In the genomic region with DNA sequence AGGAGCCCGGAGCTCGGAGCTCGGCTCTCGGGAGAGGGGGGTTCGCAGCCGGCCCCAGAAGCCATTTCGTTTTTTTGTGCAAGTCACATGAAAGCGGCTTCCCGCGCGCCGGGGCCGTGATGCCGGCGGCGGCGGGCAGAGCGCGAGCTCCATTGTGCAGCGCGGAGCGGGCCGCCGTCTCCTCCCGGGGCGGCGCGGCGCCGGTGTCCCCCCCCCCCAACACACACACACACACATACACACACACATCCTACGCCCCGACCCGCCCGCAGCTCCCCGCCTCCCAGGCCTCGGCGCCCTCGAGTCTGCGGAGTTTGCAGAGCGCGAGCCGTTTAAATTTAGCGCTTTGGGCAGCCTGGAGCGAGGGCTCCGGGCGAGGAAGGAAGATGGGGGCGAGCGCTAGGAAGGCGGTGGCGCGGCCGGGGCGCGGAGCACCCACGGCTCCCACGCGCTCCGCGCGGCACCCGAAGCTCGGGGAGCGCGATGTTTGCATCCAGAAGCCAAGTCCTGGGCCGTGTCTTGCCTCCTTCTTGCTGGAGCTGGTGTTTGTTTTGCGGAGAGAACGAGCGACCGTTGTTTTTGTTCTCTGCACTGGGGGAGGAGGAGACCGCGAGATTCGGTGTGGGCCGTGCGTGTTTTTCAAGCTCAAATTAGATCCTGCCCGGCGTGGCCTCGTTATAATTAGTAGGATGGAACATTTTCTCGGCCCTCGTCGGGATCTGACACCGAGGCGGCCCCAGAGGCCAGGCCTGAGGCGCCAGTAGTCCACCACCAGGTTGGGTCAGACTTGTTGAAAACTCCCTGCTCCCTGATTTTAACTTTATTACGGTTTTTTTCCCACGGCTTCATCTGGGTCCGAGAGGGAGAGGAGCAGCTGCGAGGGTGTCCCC, we compare ENCODE assay signal across 8 mouse cellular contexts. TPM values are rescaled to one million over a fixed set of nuclear protein-coding genes. Genes with fewer than 3 reads are reported as not detected.
DNase-seq lines count a peak whose midpoint lies in the region; ATAC-seq lines count a peak whose summit lies in the region.

No protein-coding gene starts in this region.

- H3K27me3 ChIP-seq in hindbrain, embryonic 16.5 days (replicated peaks; ENCODE audit: control insufficient read depth, insufficient read depth, low read length) = no peaks in the 10 kb centered on the region

- ATAC-seq in hindbrain, embryonic 16.5 days = peak; percentile 38
- ATAC-seq in megakaryocyte progenitor cell, adult 5-6 weeks (replicated peaks; ENCODE audit: poor library complexity) = peak; percentile 21; the same call in 1 of the 2 replicates
- no peak; the same call in 1 of the 2 replicates for ATAC-seq in megakaryocyte-erythroid progenitor cell, adult 5-6 weeks (replicated peaks; ENCODE audit: low FRiP score, low TSS enrichment, poor library complexity, severe bottlenecking)

- H3K4me3 ChIP-seq in hindbrain, embryonic 16.5 days (ENCODE audit: low read length) = peak overlapping the region; percentile 94

- peak overlapping the region; percentile 87 for H3K4me2 ChIP-seq in hindbrain, embryonic 16.5 days (ENCODE audit: low read length)

- H3K4me1 ChIP-seq in hindbrain, embryonic 16.5 days (ENCODE audit: control insufficient read depth, insufficient read depth, low read depth, low read length) = peaks cover 22% of the 10 kb centered on the region

- DNase-seq in Muller cell, postnatal 12 days (ENCODE audit: inconsistent ontology term) = peak; percentile 72
- peak; percentile 47 for DNase-seq in cerebellum, adult 8-10 months
- DNase-seq in frontal cortex, postnatal 36 days (ENCODE audit: low spot score in 2 of 2) = peak; percentile 54 to 64
- peak; percentile 66 to 68 for DNase-seq in left cerebral cortex, postnatal 25 days (ENCODE audit: low spot score in 2 of 2)
- peak; percentile 64 for DNase-seq in right cerebral cortex, postnatal 4 days

- no peaks in the 10 kb centered on the region for H3K36me3 ChIP-seq in hindbrain, embryonic 16.5 days (ENCODE audit: control insufficient read depth, insufficient read depth, low read length)

- intact Hi-C loops in left cerebral cortex, postnatal 25 days (cut with DNase I) = loop anchor here (1.0 kb wide), 2 partner anchors 19 to 88 kb away; no protein-coding TSS in a partner anchor

- 0% methylated on average over 50 of the region's 87 CpGs for WGBS in hindbrain, embryonic 16.5 days

- no peaks in the 10 kb centered on the region for H3K9me3 ChIP-seq in hindbrain, embryonic 16.5 days (ENCODE audit: control insufficient read depth, low read length)

- H3K9ac ChIP-seq in hindbrain, embryonic 16.5 days (ENCODE audit: low read depth, low read length) = peak overlapping the region; percentile 90

- H3K27ac ChIP-seq in hindbrain, embryonic 16.5 days (ENCODE audit: low read depth, low read length) = peak overlapping the region; percentile 99

RNA-seq across cellular contexts. Expression of gene Bcl7a, which starts 1.6 kb away (rescaled TPM):
- 31.1 and 36.7 TPM in 2 replicates for polyA plus RNA-seq in hindbrain, embryonic 16.5 days (2015; fragmentation: Nextera tagmentation; extraction: Ambion mirVana)
- total RNA-seq in left cerebral cortex, postnatal 25 days (2021) = 10 to 100 TPM; 67.8 to 70.0 TPM
- 16.3 and 20.0 TPM in 2 replicates for total RNA-seq in megakaryocyte progenitor cell, adult 5-6 weeks (2015)
- total RNA-seq in megakaryocyte progenitor cell, adult 5-6 weeks (2017) = 14.7 and 17.5 TPM in 2 replicates
- total RNA-seq in megakaryocyte-erythroid progenitor cell, adult 5-6 weeks (2014; fragmentation: Nextera tagmentation) = 34.6 and 46.7 TPM in 2 replicates
- 18.7 and 26.4 TPM in 2 replicates for total RNA-seq in megakaryocyte-erythroid progenitor cell, adult 5-6 weeks (2017)

RNA-seq across cellular contexts. Expression of gene Mlxip, which starts 49.4 kb away (rescaled TPM):
- 15.2 and 20.7 TPM in 2 replicates for polyA plus RNA-seq in hindbrain, embryonic 16.5 days (2015; fragmentation: Nextera tagmentation; extraction: Ambion mirVana)
- total RNA-seq in left cerebral cortex, postnatal 25 days (2021) = 10 to 100 TPM; 16.3 to 18.0 TPM
- 32.6 TPM in 2 replicates for total RNA-seq in megakaryocyte progenitor cell, adult 5-6 weeks (2015)
- total RNA-seq in megakaryocyte progenitor cell, adult 5-6 weeks (2017) = 11.0 and 11.3 TPM in 2 replicates
- 25.0 and 30.1 TPM in 2 replicates for total RNA-seq in megakaryocyte-erythroid progenitor cell, adult 5-6 weeks (2014; fragmentation: Nextera tagmentation)
- total RNA-seq in megakaryocyte-erythroid progenitor cell, adult 5-6 weeks (2017) = 5.1 and 7.9 TPM in 2 replicates
